Mouse (Mus musculus) C2C12 (cell line): Measurements from ENCODE around the gene Slc24a4.

ENCODE experiments used
- CTCF ChIP-seq: IDR thresholded peaks from one replicate; pipeline ENCODE4 v1.5.1; 2011; ENCODE audit not compliant: control insufficient read depth, insufficient read depth, insufficient read length
- FOSL1 ChIP-seq: IDR thresholded peaks from one replicate; pipeline ENCODE4 v1.8.0; 2011; ENCODE audit warnings: mild to moderate bottlenecking, low read length; ENCODE audit not compliant: poor library complexity, insufficient read depth, severe bottlenecking
- MAX ChIP-seq: IDR thresholded peaks from one replicate; pipeline ENCODE4 v1.6.1; 2011; ENCODE audit warnings: mild to moderate bottlenecking, control low read depth
- MYOD1 ChIP-seq: IDR thresholded peaks from one replicate; pipeline ENCODE4 v1.6.1; 2011; ENCODE audit warnings: low read depth; ENCODE audit not compliant: control insufficient read depth, insufficient read length
- MYOG ChIP-seq: IDR thresholded peaks from one replicate; pipeline ENCODE4 v1.6.1; 2011; ENCODE audit not compliant: control insufficient read depth, insufficient read length; ENCODE audit errors: extremely low read depth
- USF1 ChIP-seq: IDR thresholded peaks from one replicate; pipeline ENCODE4 v1.6.1; 2011; ENCODE audit warnings: low read depth, mild to moderate bottlenecking, control low read depth, moderate library complexity

- TF ChIP-seq CTCF (no peak), FOSL1 (no peak), MAX (no peak), USF1 (no peak), MYOD1 (peak; percentile 34), MYOG (no peak)
These were observed 133.4 kb downstream of the Slc24a4 start for GRCm38 (mm10) chr12:102261933-102262396.
